Mouse (Mus musculus) brain, embryonic 14.5 days (tissue): ENCODE results near the gene Slc22a12. TPM values are rescaled to one million over a fixed set of nuclear protein-coding genes. Genes with fewer than 3 reads are reported as not detected.

Experiments
- DNase-seq: peaks from one replicate; pipeline ENCODE4 v3.0.0-alpha.2; 2011; ENCODE audit warnings: low read depth
- CTCF ChIP-seq: fragments of 200-500 bp; IDR thresholded peaks from 2 replicates; pipeline ENCODE4 v1.5.1; 2012; ENCODE audit warnings: inconsistent platforms, mild to moderate bottlenecking, moderate library complexity, borderline replicate concordance; ENCODE audit not compliant: insufficient read depth, insufficient read length; ENCODE audit errors: extremely low read depth
- POLR2A ChIP-seq: fragments of 200-500 bp; IDR thresholded peaks from 2 replicates; pipeline ENCODE4 v1.6.1; 2012; ENCODE audit warnings: mild to moderate bottlenecking, inconsistent platforms, borderline replicate concordance; ENCODE audit not compliant: poor library complexity, insufficient read depth, insufficient read length, severe bottlenecking; ENCODE audit errors: extremely low read depth
- polyA plus RNA-seq: library from polyadenylated mRNA; depleted of rRNA; stranded (reverse); fragments of >200 nt; gene quantifications from 2 replicates; pipeline ENCODE4 v1.2.3, GENCODE M21; 2012; rRNA removed

Gene Slc22a12
- polyA plus RNA-seq = not detected in 2 replicates

GRCm38 (mm10) chr19:6542367-6543034 lies at the start of gene Slc22a12:
Gene Slc22a12, minus strand, starts transcription at chr19:6543032.
- no peak for DNase-seq
- TF ChIP-seq CTCF = no peak
- no peak for TF ChIP-seq POLR2A

- TF ChIP-seq POLR2A (no peak), CTCF (no peak)
- DNase-seq = no peak
These were observed 29.2 kb upstream of the Slc22a12 start for GRCm38 (mm10) chr19:6572001-6572400.

- TF ChIP-seq CTCF = no peak
- no peak for TF ChIP-seq POLR2A
- DNase-seq = no peak
These were observed 28.6 kb upstream of the Slc22a12 start for GRCm38 (mm10) chr19:6571476-6571875.

GRCm38 (mm10) chr19:6569561-6569960 lies 26.7 kb upstream of the Slc22a12 start:
- DNase-seq = peak; percentile 22
- no peak for TF ChIP-seq CTCF

GRCm38 (mm10) chr19:6569021-6569420 lies 26.2 kb upstream of the Slc22a12 start:
- TF ChIP-seq CTCF (no peak), POLR2A (no peak)
- no peak for DNase-seq

- DNase-seq = peak; percentile 74
These were observed 23.6 kb upstream of the Slc22a12 start for GRCm38 (mm10) chr19:6566450-6566849.

GRCm38 (mm10) chr19:6565136-6565535 lies 22.3 kb upstream of the Slc22a12 start:
- no peak for DNase-seq
- TF ChIP-seq POLR2A (no peak), CTCF (no peak)

More at GRCm38 (mm10) chr19:6566450-6566849, 23.6 kb upstream of the Slc22a12 start:
- TF ChIP-seq POLR2A = no peak
- TF ChIP-seq CTCF = no peak

- DNase-seq = no peak
- TF ChIP-seq CTCF = no peak
- no peak for TF ChIP-seq POLR2A
These were observed 17.5 kb upstream of the Slc22a12 start for GRCm38 (mm10) chr19:6560246-6560815.

GRCm38 (mm10) chr19:6559576-6559975 lies 16.7 kb upstream of the Slc22a12 start:
- no peak for DNase-seq
- no peak for TF ChIP-seq POLR2A

- no peak for TF ChIP-seq POLR2A
- TF ChIP-seq CTCF = no peak
- no peak for DNase-seq
These were observed 11.2 kb upstream of the Slc22a12 start for GRCm38 (mm10) chr19:6553819-6554582.

GRCm38 (mm10) chr19:6553174-6553573 lies 10.3 kb upstream of the Slc22a12 start:
- DNase-seq = no peak

GRCm38 (mm10) chr19:6552302-6553028 lies 9.6 kb upstream of the Slc22a12 start:
- no peak for TF ChIP-seq POLR2A
- TF ChIP-seq CTCF = peak; percentile 42; the same call in 1 of the 2 replicates
- DNase-seq = peak; percentile 55

More at GRCm38 (mm10) chr19:6553174-6553573, 10.3 kb upstream of the Slc22a12 start:
- TF ChIP-seq CTCF (no peak), POLR2A (no peak)
